Mouse (Mus musculus): ENCODE measurements around the gene Cdc42se2. TPM values are rescaled to one million over a fixed set of nuclear protein-coding genes. Genes with fewer than 3 reads are reported as not detected.

The Cdc42se2 gene
- total RNA-seq, 2 experiments from 2014 or later = 13.8 to 14.3 TPM

GRCm38 (mm10) chr11:54754301-54755147 lies 33.0 kb downstream of the Cdc42se2 start:
- DNase-seq = no peak

DNA sequence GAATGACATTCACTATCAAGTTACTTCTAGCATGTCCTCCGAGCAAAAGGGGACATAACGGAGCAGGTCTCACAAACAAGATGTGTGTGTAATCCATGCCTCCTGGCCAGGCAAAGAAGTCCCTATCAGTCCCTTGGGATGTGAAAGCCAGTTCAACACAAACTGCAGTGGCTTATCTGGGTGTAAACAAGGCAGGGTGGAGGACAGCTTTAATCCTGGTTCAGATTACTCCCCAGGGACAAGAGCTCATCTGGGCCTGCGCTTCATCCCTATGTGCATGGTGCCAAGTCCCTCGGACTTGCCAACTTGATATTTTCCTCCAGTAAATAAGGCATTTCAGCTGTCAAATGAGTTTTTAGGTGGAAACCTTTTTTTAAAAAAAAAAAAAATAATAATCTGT lies 36.0 kb downstream of the Cdc42se2 start:
- peak; percentile 31 for DNase-seq

DNA sequence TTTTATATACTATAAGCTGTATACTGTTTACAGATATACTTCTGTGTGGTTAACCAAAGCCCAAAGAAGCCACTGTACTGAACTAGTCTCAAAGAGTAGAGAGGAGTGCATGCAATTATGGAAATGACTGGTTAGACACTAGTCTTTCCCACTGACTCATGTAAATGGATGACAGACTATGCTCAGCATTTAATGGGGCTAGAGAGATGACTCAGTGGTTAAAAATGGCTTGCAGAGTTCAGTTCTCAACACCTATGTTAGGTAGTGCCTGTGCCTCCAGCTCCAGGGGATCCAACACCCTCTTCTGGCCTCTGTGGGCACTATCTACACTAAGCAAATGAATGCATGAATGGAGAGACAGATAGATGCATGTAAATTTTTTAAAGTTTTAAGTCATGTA lies 38.6 kb downstream of the Cdc42se2 start:
- no peak for DNase-seq

DNA sequence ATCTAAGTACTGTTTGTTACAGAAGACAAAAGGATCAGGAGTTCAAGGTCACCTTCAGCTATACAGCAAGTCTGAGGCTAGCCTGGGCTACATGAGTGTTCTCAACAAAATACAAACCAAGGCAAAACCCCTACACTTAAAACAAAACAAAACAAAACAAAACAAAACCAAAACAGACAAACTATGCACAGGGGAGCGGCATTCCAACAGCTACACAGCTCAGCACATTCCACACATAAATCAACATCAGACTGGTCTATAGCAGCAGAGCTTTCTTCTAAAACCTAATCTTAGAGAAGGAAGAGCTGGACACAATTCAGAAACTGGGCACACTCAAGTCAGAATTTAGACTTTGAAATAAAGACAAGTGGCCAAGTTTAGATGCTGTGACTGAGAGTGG lies 43.2 kb downstream of the Cdc42se2 start:
- no peak for DNase-seq

DNA sequence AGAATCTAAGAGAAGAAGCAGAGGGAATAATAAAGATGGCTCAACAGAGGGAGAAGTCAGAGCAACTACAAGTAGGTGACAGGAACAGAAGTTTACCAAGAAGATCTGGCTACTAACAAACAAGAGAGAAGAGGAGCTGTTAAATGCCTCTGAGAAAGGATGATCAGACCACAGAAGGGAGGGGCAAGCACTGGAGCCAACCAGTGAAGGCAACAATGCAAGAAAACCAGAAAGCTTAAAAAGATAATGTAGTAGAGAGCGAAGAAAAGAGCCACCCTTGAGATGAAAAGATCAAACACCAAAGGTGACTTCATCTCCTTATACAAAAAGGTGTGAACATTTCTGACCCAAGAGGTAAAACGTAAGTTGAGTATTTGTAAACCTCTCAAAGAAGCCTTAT lies 46.1 kb downstream of the Cdc42se2 start:
- DNase-seq = no peak

- no peak for DNase-seq
Measured at GRCm38 (mm10) chr11:54739012-54739750, 48.3 kb downstream of the Cdc42se2 start.

DNA sequence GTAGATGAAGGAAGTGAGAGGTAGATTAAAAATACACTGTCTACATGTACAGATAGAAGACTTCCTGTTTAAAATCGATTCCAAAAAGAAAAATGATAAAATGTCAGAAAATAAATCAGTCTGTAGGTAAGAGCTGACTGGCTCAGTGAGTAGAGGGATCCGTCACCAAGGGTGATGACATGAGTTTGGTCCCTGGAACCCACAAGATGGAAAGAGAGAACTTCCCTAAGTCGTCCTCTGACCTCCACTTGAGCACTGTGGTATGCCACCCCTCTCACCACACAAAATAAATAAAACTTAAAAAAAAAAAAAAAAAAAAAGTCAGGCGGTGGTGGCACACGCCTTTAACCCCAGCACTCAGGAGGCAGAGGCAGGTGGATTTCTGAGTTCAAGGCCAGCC lies 50.6 kb downstream of the Cdc42se2 start:
- DNase-seq = no peak

DNA sequence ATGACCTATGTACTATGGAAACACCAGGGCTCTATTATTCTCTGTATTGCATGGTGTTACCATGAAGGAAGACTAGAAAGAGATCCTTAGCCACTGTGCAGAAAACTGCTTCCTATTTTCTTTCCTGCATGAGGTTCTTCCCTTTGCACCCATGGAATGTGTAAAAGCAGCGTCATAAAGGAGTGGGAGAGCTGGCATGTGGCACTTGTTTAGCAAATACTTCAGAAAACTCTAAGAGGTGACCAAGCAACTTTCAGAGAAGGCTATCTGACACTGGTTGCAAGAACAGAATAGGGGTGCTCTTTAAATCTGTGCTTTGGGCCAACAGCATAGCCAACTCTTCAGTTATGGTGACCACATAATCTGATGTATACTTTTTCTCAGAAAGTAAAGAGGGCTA lies 52.4 kb downstream of the Cdc42se2 start:
- DNase-seq = no peak

- no peak for DNase-seq
Measured at GRCm38 (mm10) chr11:54733546-54733945, 53.9 kb downstream of the Cdc42se2 start.

GRCm38 (mm10) chr11:54731367-54731766 lies 56.1 kb downstream of the Cdc42se2 start:
- no peak for DNase-seq

GRCm38 (mm10) chr11:54730931-54731330 lies 56.5 kb downstream of the Cdc42se2 start:
- DNase-seq = no peak

GRCm38 (mm10) chr11:54729311-54729710 lies 58.2 kb downstream of the Cdc42se2 start:
- DNase-seq = no peak

DNA sequence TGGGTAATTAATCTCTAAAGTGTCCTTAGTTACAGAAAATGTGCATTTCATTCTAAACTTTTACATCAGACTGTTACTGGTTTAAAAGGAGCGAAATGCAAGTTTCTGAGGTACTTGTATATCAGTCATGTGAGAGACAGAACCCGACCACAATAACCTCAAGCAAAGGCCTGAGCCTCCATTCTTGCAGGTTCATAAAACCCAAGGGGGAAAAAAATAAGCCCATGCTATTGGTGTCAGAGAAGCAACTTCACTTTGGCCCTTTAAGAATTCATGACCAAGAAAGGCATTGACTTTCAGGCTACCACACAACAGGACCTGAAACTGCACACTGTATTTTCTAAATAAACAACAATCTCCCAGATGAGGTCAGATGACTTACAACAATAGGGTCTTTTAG lies 59.1 kb downstream of the Cdc42se2 start:
- no peak for DNase-seq

GRCm38 (mm10) chr11:54727327-54727901 lies 60.1 kb downstream of the Cdc42se2 start:
- peak; percentile 16 for DNase-seq

DNA sequence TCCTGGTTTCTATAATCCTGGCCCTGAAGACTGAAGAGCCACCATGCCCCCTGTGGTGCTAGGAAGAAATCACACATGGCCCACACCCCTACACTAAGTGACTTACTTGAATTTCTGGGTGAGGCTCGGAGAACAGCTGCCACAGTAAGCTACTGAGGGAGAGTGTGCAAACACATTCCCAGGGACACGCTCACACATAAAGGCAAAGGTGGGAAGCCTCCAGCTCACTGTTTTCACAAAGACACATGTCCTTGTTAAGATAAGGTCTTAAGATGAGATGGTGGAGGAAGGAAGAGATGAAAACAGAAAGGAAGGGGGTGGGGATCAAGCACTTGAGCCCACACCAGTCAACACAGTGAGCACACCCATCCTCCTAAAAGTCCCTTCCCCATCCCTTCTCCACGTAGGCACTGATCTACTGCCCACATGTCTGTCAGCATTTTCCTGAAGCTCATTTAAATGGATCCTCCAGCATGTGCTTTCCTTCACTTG lies 60.9 kb downstream of the Cdc42se2 start:
- DNase-seq = no peak

- no peak for DNase-seq
Measured at GRCm38 (mm10) chr11:54724353-54725034, 63.0 kb downstream of the Cdc42se2 start.

DNA sequence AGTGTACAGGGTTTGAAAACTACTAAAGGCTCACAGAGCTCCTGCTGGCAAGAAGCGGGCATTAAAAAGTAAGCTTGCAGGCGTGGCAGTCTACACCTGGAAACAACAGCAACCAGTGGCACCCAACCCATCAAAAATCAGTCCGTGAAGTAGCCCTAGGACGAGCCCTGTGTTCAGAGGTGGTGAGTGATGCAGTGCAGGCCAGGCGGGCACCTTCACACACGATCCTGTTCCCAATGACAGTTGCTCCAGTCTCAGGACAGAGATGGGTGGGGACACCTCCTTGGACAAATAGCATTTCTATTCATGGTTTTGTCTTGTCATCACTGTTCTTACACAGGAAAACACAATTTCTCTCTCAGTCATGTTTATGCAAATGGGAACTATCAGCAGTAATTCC lies 65.4 kb downstream of the Cdc42se2 start:
- DNase-seq = no peak

GRCm38 (mm10) chr11:54718601-54719000 lies 68.9 kb downstream of the Cdc42se2 start:
- DNase-seq = no peak

- DNase-seq = no peak
Measured at GRCm38 (mm10) chr11:54717893-54718292, 69.6 kb downstream of the Cdc42se2 start.

GRCm38 (mm10) chr11:54712849-54713248 lies 74.6 kb downstream of the Cdc42se2 start:
- DNase-seq = no peak

- DNase-seq = no peak
Measured at GRCm38 (mm10) chr11:54710512-54711293, 76.8 kb downstream of the Cdc42se2 start.

DNA sequence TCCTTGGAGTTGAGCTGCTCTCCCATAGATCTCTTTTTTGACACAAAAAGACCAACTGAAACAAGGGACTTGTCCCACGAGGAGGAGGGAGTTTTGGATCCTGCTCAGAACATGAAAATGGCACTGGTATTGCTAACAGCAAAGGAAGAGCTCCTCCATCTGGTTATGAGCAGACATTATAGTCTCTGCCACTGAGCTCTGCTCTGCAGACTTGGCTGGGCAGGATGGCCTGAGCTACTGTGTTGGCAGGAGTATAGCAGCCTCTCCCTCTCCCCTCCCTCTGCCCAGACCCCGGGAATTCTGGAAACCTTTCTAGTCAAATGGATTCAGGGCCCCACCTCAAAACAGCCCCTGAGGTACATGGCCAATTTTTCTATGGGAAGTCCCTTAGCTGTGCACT lies 77.8 kb downstream of the Cdc42se2 start:
- no peak for DNase-seq

Measured in gastrocnemius, postnatal 25 days (tissue).